Mouse (Mus musculus): Measurements from ENCODE around the gene Tpp1.

GRCm38 (mm10) chr7:105776026-105776425, 24.0 kb upstream of the Tpp1 start:
- TF ChIP-seq CTCF (IDR thresholded peaks at IDR 0.05) (no peak), POLR2A (IDR thresholded peaks at IDR 0.05; ENCODE audit: insufficient read depth, low read depth, low read length) (no peak)
